Mouse (Mus musculus) kidney, adult 2 months (tissue): ENCODE results near the gene Sohlh1. TPM values are rescaled to one million over a fixed set of nuclear protein-coding genes. Genes with fewer than 3 reads are reported as not detected.

Experiments
- DNase-seq: peaks from one replicate; pipeline ENCODE4 v3.0.0; 2021
- H3K27ac ChIP-seq: fragments of 200-500 bp; 2 replicates; pipeline ENCODE4 v1.5.1; 2012; ENCODE audit warnings: low read depth, low read length, control low read depth, inconsistent platforms; ENCODE audit not compliant: insufficient read depth
- H3K27me3 ChIP-seq: fragments of 200-500 bp; replicated peaks from 2 replicates; pipeline ENCODE4 v1.6.1; 2012; ENCODE audit warnings: mild to moderate bottlenecking, moderate library complexity, low read length, inconsistent platforms; ENCODE audit not compliant: control insufficient read depth, insufficient read depth
- H3K36me3 ChIP-seq: fragments of 200-500 bp; 2 replicates; pipeline ENCODE4 v1.6.1; 2012; ENCODE audit warnings: mild to moderate bottlenecking, moderate library complexity, low read length, inconsistent platforms; ENCODE audit not compliant: control insufficient read depth, insufficient read depth
- H3K4me1 ChIP-seq: fragments of 200-500 bp; 2 replicates; pipeline ENCODE4 v1.6.1; 2011; ENCODE audit warnings: low read length; ENCODE audit not compliant: control insufficient read depth, insufficient read depth
- H3K4me3 ChIP-seq: fragments of 200-500 bp; 2 replicates; pipeline ENCODE4 v1.5.1; 2011; ENCODE audit warnings: mild to moderate bottlenecking, low read depth, low read length, control low read depth; ENCODE audit not compliant: insufficient read depth
- CTCF ChIP-seq: fragments of 200-500 bp; conservative IDR thresholded peaks from 2 replicates; pipeline ENCODE4 v1.5.1; 2011; ENCODE audit warnings: low read depth, mild to moderate bottlenecking, control low read depth, low read length, moderate library complexity, mixed read lengths; ENCODE audit not compliant: insufficient read depth, insufficient read length
- POLR2A ChIP-seq: fragments of 200-500 bp; IDR thresholded peaks from one replicate; pipeline ENCODE4 v1.6.1; 2011; ENCODE audit warnings: low read depth, low read length, control low read depth
- WGBS: fragments of 180-500 bp; shearing (Covaris S2); methylation state at CpG from one replicate; pipeline ENCODE4 v1.1.7; 2018; 5-methylcytosine and 5-hydroxymethylcytosine counted together
- polyA plus RNA-seq: library from polyadenylated mRNA; depleted of rRNA; stranded (reverse); fragments of >200 nt; gene quantifications from 2 replicates; pipeline ENCODE4 v1.2.3, GENCODE M21; 2012; rRNA removed

Gene Sohlh1
- 0.06 TPM in 1 of 2 replicates, not detected in the other for polyA plus RNA-seq

DNA sequence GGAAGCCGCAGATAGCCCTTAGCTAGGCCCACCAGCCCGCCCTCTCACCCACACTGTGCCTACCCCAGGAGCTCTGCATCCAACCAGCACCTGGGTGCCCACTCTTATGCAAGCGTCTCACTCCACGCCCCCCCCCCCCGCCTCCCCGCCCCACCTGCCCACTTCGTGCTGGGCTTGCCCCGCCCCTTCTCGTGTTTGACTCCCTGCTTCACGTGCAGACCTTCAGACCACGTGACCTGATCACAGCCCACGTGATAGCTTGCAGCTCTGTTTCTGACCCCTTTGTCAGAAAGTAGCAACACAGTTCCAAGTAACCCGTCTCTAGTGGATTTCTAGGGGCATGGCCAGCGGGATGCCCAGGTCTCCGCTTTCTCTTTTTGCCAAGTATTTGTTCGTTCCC, at the start of gene Sohlh1:
Gene Sohlh1 (minus strand): TSS at position 23 of the 400 bp plus-strand sequence.
- no peaks in the 10 kb centered on the region for H3K4me1 ChIP-seq
- H3K4me3 ChIP-seq: no peak within 1 kb of the TSS
- H3K27ac ChIP-seq: no peak within 1 kb of the TSS
- no peak for DNase-seq
- H3K36me3 ChIP-seq: no peaks in the 10 kb centered on the region
- 80% methylated on average over 16 of the region's 16 CpGs for WGBS
- no peak for TF ChIP-seq POLR2A
- no peak for TF ChIP-seq CTCF
- H3K27me3 ChIP-seq: no peaks in the 10 kb centered on the region

DNA sequence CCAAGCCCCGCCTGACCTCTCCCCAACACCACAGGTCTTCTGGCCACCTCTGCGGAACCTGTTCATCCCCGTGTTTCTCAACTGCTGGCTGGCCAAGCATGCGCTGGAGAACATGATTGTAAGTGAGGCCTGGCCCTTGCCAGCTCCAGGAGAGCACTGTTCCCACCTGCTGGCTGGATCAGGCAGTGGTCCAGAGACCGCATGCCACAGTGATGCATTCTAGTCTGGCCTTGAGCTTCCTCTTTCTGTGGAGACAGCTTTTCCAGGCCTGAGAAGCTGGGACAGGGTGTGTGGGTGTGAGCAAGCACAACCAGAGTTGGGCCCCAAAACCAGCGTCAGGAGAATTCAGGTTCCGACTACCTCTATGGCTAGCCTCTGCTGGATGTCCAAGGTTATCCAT, 45.4 kb upstream of the Sohlh1 start:
- Histone ChIP-seq H3K27me3 (no peaks in the 10 kb centered on the region), H3K4me1 (no peaks in the 10 kb centered on the region), H3K27ac (no peak overlapping the region), H3K36me3 (no peaks in the 10 kb centered on the region), H3K4me3 (no peak overlapping the region)
- DNase-seq: no peak
- TF ChIP-seq CTCF (no peak), POLR2A (no peak)
- 75% methylated on average over 7 of the region's 7 CpGs for WGBS

DNA sequence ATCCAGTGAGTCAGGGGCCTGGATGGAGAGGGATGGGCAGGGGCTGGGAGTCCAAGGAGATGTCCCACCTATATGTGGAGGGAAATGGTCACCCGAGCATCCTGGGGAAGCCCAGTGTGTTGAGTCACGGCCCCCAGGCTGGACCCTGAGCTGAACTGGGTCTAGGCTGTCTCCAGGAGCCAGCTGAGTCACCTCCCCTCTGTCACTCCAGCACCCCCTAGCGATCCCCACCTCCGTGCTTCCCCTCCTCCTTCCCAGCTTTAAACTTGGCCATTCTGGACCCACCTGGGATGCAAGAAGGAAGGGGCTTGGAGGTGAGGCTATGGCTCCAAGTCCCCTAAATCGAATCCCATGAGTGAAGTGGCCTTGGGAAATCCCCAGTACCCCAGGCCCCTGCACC, 41.1 kb upstream of the Sohlh1 start:
- TF ChIP-seq POLR2A (no peak), CTCF (no peak)
- no peaks in the 10 kb centered on the region for H3K36me3 ChIP-seq
- 65% methylated on average over 5 of the region's 5 CpGs for WGBS
- DNase-seq: no peak
- no peaks in the 10 kb centered on the region for H3K27me3 ChIP-seq
- H3K4me1 ChIP-seq: no peaks in the 10 kb centered on the region
- no peak overlapping the region for H3K27ac ChIP-seq
- H3K4me3 ChIP-seq: no peak overlapping the region

DNA sequence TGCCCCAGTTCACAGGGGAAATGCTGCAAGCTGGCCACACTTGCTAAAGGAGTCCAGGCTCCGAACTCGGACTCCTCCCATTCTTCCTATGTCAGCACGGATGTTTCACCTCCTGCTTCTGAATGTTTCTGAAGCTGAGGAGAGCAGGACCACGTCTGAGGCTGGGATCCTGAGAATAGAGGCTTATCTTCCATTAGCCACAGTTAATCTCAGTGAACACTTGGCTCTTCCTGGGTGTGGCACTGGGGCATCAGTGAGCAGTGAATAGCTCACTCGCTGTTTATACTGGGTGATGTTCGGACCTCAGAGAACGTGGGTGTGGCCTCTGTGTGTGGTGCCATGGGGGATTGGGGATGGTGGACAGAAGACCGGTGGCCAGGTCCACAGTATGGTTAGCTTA, 40.2 kb upstream of the Sohlh1 start:
- no peak for TF ChIP-seq CTCF
- no peak for TF ChIP-seq POLR2A
- Histone ChIP-seq H3K36me3 (no peaks in the 10 kb centered on the region), H3K27me3 (no peaks in the 10 kb centered on the region), H3K27ac (no peak overlapping the region), H3K4me3 (no peak overlapping the region), H3K4me1 (no peaks in the 10 kb centered on the region)
- DNase-seq: no peak
- WGBS: 64% methylated on average over 8 of the region's 8 CpGs

DNA sequence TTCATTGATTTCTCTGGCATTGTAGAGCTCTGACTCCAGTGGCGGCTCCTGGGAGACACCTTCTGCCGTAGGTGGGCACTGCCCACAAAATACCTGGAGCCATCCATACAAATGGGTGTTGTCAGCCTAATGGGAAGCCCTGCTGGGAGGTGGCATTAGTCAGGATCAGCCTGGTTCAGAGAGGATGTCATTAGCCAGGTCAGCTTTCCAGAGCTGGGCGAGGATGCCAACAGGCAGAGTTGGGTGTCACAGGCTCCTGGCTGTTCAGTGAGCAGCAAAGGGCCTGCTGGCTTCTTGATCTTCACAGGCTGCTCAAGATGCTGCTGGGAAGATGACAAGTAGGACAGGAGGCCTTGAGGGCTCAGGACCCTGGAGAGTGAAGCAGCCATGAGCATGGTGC, 37.7 kb upstream of the Sohlh1 start:
- TF ChIP-seq POLR2A (no peak), CTCF (no peak)
- Histone ChIP-seq H3K4me3 (no peak overlapping the region), H3K36me3 (no peaks in the 10 kb centered on the region), H3K4me1 (no peaks in the 10 kb centered on the region), H3K27me3 (no peaks in the 10 kb centered on the region), H3K27ac (no peak overlapping the region)
- no peak for DNase-seq
- WGBS: 76% methylated on average over 3 of the region's 3 CpGs

DNA sequence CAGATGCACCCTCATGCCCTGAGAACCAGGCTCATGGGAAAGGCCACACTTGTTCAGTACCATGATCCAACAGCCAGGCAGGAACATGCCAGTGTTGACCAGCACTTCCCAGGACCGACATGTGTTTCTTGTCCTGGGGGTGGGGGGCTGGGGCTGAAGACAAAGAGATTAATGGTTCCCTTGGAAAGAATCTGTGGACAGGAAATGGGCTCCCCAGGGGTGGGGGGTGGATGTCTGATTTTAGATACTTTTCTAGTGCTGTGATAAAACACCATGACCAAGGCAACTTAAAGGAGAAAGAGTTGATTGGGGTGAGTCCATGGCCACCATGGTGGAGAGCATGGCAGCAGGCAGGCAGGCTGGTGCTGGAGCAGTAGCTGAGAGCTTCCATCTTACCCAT, 35.2 kb upstream of the Sohlh1 start:
- Histone ChIP-seq H3K36me3 (no peaks in the 10 kb centered on the region), H3K27ac (no peak overlapping the region), H3K4me3 (no peak overlapping the region), H3K4me1 (no peaks in the 10 kb centered on the region), H3K27me3 (no peaks in the 10 kb centered on the region)
- 41% methylated on average over 1 of the region's 1 CpGs for WGBS
- no peak for DNase-seq
- TF ChIP-seq CTCF (no peak), POLR2A (no peak)

DNA sequence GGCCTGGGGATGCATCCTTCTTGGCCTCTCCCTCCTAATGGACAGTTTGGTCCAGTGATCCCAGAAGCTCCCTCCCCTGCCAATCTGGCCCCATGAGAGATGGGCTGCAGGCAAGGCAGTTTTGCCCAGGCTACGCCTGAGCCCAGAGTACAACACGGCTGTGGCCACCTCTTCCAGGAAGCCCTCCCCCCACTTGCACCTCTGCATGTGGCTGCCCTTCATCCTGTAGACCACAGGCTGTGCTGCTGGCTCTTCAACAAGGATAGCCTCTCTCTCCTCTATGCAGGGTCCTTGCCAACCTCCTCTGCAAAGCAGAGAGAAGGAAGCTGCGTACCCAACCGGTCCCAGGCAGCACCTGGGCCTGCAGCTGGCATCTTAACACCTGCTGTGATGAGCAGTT, 32.0 kb upstream of the Sohlh1 start:
- no peak for DNase-seq
- Histone ChIP-seq H3K27ac (no peak overlapping the region), H3K4me1 (no peaks in the 10 kb centered on the region), H3K36me3 (no peaks in the 10 kb centered on the region), H3K4me3 (no peak overlapping the region), H3K27me3 (no peaks in the 10 kb centered on the region)
- WGBS: 83% methylated on average over 4 of the region's 4 CpGs
- TF ChIP-seq POLR2A (no peak), CTCF (no peak)

DNA sequence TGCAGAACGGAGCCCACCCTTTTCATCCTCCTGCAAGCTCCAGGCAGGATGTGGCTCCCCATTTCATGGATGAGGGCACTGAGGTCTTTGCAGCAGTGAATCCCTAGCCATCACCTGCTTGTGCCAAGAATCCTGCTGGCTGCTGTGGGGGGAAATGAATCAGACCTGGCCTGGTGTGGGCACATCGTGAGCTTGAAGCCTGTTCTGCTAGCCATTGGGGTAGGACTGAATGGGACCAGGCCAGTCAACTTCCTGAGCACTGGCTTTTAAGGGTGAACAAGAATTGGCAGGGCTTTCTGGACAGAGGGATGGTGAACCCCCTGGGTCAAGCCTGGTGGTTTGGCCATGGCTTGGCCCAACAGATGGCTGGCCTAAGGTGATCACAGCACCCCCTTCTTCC, 31.5 kb upstream of the Sohlh1 start:
- no peaks in the 10 kb centered on the region for H3K36me3 ChIP-seq
- TF ChIP-seq CTCF: no peak
- TF ChIP-seq POLR2A: no peak
- 74% methylated on average over 2 of the region's 2 CpGs for WGBS
- H3K4me1 ChIP-seq: no peaks in the 10 kb centered on the region
- no peak overlapping the region for H3K27ac ChIP-seq
- no peak for DNase-seq
- no peaks in the 10 kb centered on the region for H3K27me3 ChIP-seq
- no peak overlapping the region for H3K4me3 ChIP-seq
